Mouse (Mus musculus): ENCODE measurements around the gene Cyp2j5. TPM values are rescaled to one million over a fixed set of nuclear protein-coding genes. Genes with fewer than 3 reads are reported as not detected.
A peak's percentile ranks its signal among the peaks of the same experiment; 100 is the strongest.
"Not testable (repeated sequence)": the region's sequence is repeated elsewhere in the genome, so short reads cannot be mapped to it uniquely, and the experiment has no call there.

The Cyp2j5 gene
- not detected for total RNA-seq (2021)
- long read RNA-seq, experiment 1 = 0 reads
- long read RNA-seq, experiment 2 = 0 reads

- no peak for DNase-seq (ENCODE audit: low spot score in 2 of 2)
Observed at GRCm38 (mm10) chr4:96663991-96664390, at the start of gene Cyp2j5. Gene Cyp2j5 (minus strand): TSS chr4:96664154.

- peak; percentile 61 to 66 for DNase-seq (ENCODE audit: low spot score in 2 of 2)
Observed at GRCm38 (mm10) chr4:96705281-96705951, 41.5 kb upstream of the Cyp2j5 start.

DNA sequence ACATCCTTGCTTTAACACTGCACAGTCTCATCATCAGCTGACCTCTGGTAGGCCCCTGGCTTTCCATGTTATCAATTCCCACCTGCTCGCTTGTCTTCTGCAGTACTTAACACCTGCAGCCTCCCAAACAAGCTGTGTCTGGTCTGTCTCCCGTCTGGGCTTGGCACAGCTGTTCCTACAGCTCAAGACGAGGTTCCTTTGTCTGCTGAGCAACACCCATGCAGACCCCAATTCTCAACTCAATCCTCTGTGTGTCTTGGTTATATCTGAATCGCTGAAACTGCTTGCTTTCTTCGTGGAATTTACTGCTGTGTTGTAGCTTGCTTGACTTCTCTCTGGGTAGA, 34.2 kb upstream of the Cyp2j5 start:
- no peak for DNase-seq (ENCODE audit: low spot score in 2 of 2)

- DNase-seq (ENCODE audit: low spot score in 2 of 2) = peak in 1 of 2 experiments; percentile 3
Observed at GRCm38 (mm10) chr4:96697511-96698217, 33.7 kb upstream of the Cyp2j5 start.

DNA sequence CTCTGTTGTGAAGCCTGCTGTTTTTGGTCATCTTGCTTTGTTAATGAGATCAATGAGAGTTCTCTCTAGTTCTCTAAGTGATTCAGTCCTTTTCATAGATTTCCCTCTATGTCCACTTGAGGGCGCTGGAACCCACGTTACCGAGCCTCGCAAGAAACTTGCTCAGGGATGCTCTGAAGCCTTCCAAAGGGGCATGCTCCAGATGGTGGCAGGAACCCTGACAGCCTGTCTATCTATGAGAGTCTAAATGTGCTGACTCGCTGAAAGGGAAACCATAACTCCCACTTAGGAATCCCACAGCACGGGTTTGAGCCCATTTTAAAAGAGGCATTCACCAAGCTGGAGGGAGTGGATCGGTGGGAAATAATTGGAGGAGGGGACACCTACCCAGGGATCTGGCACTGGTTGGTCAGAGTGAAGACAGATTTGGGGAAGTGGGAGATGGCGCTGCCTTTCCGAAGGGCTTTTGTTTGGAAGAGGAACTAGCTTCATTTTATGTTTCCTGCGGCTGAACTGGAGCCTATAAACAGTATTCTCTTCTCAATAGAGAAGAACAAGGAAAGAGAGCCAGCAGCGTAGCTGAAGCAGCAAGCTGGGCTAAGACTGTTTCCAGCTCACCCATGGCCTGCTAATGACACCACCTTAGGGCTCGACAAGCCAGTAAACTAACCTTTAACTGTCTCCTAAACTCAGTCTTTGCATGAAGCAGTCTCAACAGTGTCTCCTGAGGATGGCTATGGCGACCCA, 32.8 kb upstream of the Cyp2j5 start:
- DNase-seq (ENCODE audit: low spot score in 2 of 2) = peak; percentile 73 to 76

GRCm38 (mm10) chr4:96687358-96687803, 23.4 kb upstream of the Cyp2j5 start:
- DNase-seq (ENCODE audit: low spot score in 2 of 2) = no peak

DNA sequence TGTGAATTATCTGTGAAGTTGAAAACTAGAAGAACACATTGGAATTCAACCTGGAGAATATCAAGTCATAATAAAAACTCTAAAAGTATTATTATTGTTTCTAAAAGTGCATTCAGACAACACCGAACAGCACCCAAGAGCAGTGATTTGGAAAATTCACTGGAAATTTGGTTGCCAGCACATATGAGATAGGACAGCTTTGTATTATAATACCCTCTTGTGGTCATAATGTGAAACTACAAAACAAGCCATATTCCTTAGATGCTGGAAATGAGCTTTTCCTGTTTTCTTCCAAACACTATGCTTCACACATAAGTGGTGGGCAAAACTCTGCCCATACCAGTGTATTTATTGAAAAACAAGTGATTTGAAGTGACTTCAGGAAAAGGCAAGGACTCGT, 19.5 kb upstream of the Cyp2j5 start:
- no peak for DNase-seq (ENCODE audit: low spot score in 2 of 2)

DNA sequence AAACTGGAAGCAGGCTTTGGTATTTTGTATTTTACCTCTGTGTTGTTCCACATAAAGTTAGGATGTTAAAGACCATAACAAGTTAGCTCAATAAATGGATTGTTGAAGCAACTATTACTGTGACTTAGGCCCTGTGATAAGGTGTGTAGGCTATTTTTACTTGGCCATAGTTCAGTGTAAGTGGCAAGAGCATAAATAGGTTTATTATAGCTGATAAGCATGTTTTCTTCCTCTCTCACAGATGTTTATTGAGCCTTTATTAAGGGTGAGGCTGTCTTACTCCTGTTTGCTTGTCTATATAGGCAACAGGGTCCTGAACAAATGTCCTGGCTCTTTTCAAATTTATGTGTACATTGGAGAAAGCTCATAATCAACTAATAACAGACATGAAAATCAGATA, 17.0 kb upstream of the Cyp2j5 start:
- no peak for DNase-seq (ENCODE audit: low spot score in 2 of 2)

GRCm38 (mm10) chr4:96680233-96680632, 16.3 kb upstream of the Cyp2j5 start:
- DNase-seq (ENCODE audit: low spot score in 2 of 2) = peak; percentile 47 to 60

- DNase-seq (ENCODE audit: low spot score in 2 of 2) = no peak
Observed at GRCm38 (mm10) chr4:96664668-96665454, 907 bp upstream of the Cyp2j5 start.

- no peak for DNase-seq (ENCODE audit: low spot score in 2 of 2)
Observed at GRCm38 (mm10) chr4:96635455-96635854, 28.5 kb downstream of the Cyp2j5 start.

DNA sequence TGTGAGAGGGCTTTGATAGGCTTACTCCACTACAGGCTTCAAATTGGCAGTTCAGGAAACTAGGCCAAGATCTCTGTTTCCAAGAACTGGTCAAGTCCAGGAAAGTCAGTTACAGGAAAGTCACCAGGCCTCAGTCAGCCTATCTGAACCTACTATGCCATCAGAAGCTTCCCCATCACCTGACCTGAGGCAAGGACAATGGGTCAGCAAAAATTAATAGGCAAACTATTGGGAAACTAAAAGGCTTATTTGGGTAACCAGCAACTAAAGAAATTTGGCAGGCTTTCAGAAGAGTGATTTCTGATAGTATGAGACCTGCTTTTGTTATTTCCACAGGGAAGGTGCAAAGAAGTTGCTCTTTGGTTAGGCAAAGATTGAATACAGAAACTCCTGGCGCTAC, 41.5 kb downstream of the Cyp2j5 start:
- no peak for DNase-seq (ENCODE audit: low spot score in 2 of 2)

GRCm38 (mm10) chr4:96591791-96592150, 72.2 kb downstream of the Cyp2j5 start:
- DNase-seq (ENCODE audit: low spot score in 2 of 2) = peak; percentile 61 to 63

DNA sequence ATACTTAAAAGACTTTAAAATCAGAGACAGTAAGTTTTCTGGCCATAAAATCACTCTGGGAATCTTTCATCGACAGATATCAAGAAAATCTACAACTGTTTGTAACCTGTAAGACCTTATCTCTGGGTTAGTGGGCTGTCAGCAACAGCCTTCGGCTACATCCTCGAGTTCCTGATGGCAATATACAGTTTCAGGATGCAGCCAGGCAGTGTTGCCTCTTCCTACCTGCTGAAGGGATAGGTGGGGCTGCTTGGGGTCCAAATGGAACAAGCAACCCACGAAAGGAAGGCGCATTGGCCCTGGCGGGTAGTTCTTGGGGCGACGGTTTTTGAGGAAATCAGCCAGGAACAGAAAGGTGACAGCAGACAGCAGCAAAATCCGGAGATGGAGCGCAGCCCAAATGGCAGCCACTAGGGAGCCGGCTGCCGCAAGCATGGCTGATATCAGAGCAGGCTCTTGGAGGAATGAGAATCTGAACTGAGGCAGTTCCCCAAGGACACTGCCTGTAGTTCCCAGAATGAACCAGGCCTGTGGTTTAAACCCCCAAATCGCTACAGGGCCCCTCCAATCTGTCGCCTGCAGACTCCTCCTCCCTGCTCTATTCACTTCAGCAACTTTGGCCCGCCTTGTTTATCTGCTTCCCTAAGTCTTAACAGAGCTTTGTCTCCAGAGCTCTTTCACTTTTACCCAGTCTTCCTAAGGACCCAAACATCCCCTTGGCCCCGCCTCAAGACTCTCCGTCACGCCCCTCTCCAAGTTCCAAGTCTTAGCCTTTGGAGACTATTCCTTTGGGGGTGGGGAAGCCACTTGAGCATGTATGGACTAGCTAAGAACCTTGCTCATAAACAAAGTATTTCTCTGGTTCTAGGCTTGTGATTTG, 72.8 kb downstream of the Cyp2j5 start, which contains the start of gene Cyp2j9:
Gene Cyp2j9, minus strand, starts transcription at position 668 of the 880 bp plus-strand sequence.
- DNase-seq (ENCODE audit: low spot score in 2 of 2) = no peak

- DNase-seq (ENCODE audit: low spot score in 2 of 2) = no peak
Observed at GRCm38 (mm10) chr4:96581425-96582088, 82.4 kb downstream of the Cyp2j5 start.

DNA sequence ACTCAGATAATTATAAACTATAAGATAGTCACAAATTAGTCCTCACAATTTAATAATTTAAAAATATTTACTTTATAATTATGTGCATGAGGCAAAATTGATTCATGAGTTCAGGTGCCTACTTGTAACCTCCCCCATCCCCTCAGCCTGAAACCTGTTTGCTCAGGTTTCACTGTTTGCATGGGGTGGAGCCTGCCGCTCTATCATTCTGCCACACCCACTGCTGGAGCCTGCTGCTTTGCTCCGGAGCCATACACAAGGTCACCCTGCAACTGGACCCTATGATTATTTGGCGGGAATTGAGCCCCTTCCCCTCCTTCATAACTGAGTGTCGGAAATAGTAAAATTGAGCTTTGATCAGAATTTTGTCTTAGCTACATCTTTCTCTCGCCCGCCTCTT, 83.6 kb downstream of the Cyp2j5 start:
- not testable (repeated sequence) for DNase-seq (ENCODE audit: low spot score in 2 of 2)

All from left cerebral cortex, adult 18-20 months (tissue).